Mouse (Mus musculus): Measurements from ENCODE around the gene Zfp12. TPM values are rescaled to one million over a fixed set of nuclear protein-coding genes. Genes with fewer than 3 reads are reported as not detected.
"Not testable (repeated sequence)": the region's sequence is repeated elsewhere in the genome, so short reads cannot be mapped to it uniquely, and the experiment has no call there.

The Zfp12 gene
- total and polyA plus RNA-seq, 3 experiments = 15.2 to 56.3 (median 17.3) TPM

DNA sequence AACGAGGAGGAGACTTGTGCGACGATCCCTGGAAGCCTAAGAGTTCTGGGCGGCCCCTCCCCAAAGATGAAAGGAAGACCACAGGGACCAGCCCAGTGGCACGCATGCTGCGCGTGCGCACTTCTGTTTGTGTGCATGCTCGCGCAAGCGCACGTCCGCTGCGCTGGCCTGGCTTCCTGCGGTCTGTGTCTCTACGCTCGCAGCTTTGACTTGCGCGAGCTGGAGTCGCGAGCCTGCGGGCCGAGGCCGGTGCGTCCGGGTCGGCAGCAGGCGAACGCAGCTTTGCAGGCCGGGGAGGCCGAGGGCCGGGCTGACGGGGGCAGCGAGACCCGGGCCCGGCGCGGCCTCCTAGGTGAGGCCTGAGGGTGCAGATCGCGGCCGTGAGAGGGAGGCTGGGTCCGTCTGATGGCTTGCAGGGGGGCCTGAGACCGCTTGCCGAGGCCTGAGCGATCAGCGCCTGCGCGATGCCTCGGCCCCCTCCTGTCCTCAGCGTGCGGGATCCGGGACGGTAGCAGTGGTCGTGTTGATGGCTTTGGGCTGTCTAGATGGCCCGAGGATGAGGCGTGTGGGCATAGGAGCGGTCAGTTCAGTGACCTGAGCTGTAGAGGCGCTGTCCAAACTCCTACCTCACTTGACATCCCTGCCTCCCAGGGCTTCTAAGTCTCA is at the start of gene Zfp12 (continued):
- TF ChIP-seq MEF2A (IDR thresholded peaks at IDR 0.05; ENCODE audit: extremely low read depth, insufficient replicate concordance, low read depth, low read length, poor library complexity, severe bottlenecking) (no peak), RCOR1 (IDR thresholded peaks at IDR 0.05; ENCODE audit: low read depth, low read length) (no peak), EP300 (IDR thresholded peaks at IDR 0.05; ENCODE audit: low read depth in 1 of 2, low read length in 2 of 2) (no peak), CTCF (IDR thresholded peaks at IDR 0.05 in 2 of 3, conservative IDR thresholded peaks at IDR 0.05 in 1 of 3; ENCODE audit: control insufficient read depth in 1 of 3, insufficient read depth in 1 of 3, low read depth in 2 of 3, low read length in 3 of 3, poor library complexity in 1 of 3, severe bottlenecking in 1 of 3) (no peak)

DNA sequence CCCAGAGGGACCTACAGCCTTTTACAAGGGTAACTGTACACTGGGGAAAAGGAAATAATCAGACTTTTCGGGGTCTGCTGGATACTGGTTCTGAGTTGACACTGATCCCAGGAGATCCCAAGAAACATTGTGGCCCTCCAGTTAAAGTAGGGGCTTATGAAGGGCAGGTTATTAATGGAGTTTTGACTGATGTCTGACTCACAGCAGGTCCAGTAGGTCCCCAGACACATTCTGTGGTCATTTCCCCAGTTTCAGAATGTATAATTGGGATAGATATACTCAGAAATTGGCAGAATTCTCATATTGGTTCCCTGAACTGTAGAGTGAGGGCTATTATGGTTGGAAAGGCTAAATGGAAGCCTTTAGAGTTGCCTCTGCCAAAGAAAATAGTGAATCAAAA is 46.9 kb upstream of the Zfp12 start:
- not testable (repeated sequence) for H3K9ac ChIP-seq (ENCODE audit: control insufficient read depth, low read depth, low read length, poor library complexity, severe bottlenecking); H3K4me3 ChIP-seq (ENCODE audit: control insufficient read depth in 1 of 2, insufficient read depth in 1 of 2, low read depth in 2 of 2, low read length in 2 of 2); H3K36me3 ChIP-seq (ENCODE audit: control insufficient read depth in 1 of 2, insufficient read depth in 2 of 2, low read length in 2 of 2); H3K79me2 ChIP-seq (ENCODE audit: control insufficient read depth, insufficient read depth, low read length, poor library complexity); H3K27ac ChIP-seq (ENCODE audit: control insufficient read depth, low read depth, low read length); DNase-seq (ENCODE audit: low read depth, low spot score); H3K9me3 ChIP-seq (replicated peaks; ENCODE audit: insufficient read depth, low read length); H3K4me1 ChIP-seq (ENCODE audit: control insufficient read depth in 1 of 2, insufficient read depth in 2 of 2, low read length in 2 of 2); H3K27me3 ChIP-seq (ENCODE audit: control insufficient read depth in 1 of 2, insufficient read depth in 2 of 2, low read length in 2 of 2)

DNA sequence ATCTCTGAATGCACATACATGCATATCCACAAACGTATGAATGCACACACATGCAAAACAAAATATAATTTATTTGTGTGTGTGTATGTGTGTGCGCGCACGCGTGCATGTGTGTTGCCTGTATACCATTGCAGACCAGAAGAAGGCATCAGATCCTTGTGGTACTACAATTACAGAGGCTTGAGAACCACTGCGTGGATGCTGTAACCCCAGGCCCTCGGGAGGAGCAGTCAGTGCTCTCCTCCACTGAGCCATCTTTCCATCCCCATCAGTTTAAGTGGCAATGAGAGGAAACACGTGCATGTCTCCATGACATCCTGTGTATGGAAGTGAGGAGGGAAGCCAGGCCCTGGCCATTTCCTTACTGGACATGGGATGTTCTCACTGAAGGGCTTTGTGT is 42.2 kb upstream of the Zfp12 start:
- Histone ChIP-seq H3K9me3 (replicated peaks; ENCODE audit: insufficient read depth, low read length) (no peaks in the 10 kb centered on the region), H3K79me2 (ENCODE audit: control insufficient read depth, insufficient read depth, low read length, poor library complexity) (no peaks in the 10 kb centered on the region), H3K27me3 (ENCODE audit: control insufficient read depth in 1 of 2, insufficient read depth in 2 of 2, low read length in 2 of 2) (peaks cover 0 to 5% of the 10 kb centered on the region in 2 experiments; a peak in 1 of 4 replicates), H3K27ac (ENCODE audit: control insufficient read depth, low read depth, low read length) (no peak overlapping the region), H3K4me3 (ENCODE audit: control insufficient read depth in 1 of 2, insufficient read depth in 1 of 2, low read depth in 2 of 2, low read length in 2 of 2) (no peak overlapping the region), H3K9ac (ENCODE audit: control insufficient read depth, low read depth, low read length, poor library complexity, severe bottlenecking) (no peak overlapping the region), H3K36me3 (ENCODE audit: control insufficient read depth in 1 of 2, insufficient read depth in 2 of 2, low read length in 2 of 2) (no peaks in the 10 kb centered on the region), H3K4me1 (ENCODE audit: control insufficient read depth in 1 of 2, insufficient read depth in 2 of 2, low read length in 2 of 2) (no peaks in the 10 kb centered on the region)
- no peak for TF ChIP-seq SMC3 (IDR thresholded peaks at IDR 0.05; ENCODE audit: low read depth, low read length)
- no peak for DNase-seq (ENCODE audit: low read depth, low spot score)

DNA sequence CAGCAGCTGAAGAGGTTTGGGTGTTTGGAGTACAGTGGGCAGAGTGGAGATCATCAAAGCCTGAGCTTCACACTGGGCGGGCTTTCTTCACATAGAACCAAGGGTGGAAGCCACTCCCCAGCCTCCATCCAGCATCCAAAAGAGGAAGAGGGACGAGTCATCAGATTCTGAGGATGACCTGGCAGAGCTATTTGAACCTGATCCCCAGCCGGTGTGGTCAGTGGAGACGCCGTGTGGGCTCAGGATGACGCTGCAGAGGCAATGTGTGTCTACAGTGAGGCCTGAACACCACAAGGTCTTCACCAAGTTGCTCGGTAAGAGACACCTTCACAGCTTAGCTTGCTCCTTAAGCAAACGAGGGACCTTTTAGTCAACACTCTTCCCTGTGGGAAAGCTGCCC is 40.2 kb upstream of the Zfp12 start:
- not testable (repeated sequence) for H3K9me3 ChIP-seq (replicated peaks; ENCODE audit: insufficient read depth, low read length); H3K9ac ChIP-seq (ENCODE audit: control insufficient read depth, low read depth, low read length, poor library complexity, severe bottlenecking); H3K4me1 ChIP-seq (ENCODE audit: control insufficient read depth in 1 of 2, insufficient read depth in 2 of 2, low read length in 2 of 2); DNase-seq (ENCODE audit: low read depth, low spot score); H3K79me2 ChIP-seq (ENCODE audit: control insufficient read depth, insufficient read depth, low read length, poor library complexity); H3K27ac ChIP-seq (ENCODE audit: control insufficient read depth, low read depth, low read length); H3K27me3 ChIP-seq (ENCODE audit: control insufficient read depth in 1 of 2, insufficient read depth in 2 of 2, low read length in 2 of 2); H3K4me3 ChIP-seq (ENCODE audit: control insufficient read depth in 1 of 2, insufficient read depth in 1 of 2, low read depth in 2 of 2, low read length in 2 of 2); H3K36me3 ChIP-seq (ENCODE audit: control insufficient read depth in 1 of 2, insufficient read depth in 2 of 2, low read length in 2 of 2)

DNA sequence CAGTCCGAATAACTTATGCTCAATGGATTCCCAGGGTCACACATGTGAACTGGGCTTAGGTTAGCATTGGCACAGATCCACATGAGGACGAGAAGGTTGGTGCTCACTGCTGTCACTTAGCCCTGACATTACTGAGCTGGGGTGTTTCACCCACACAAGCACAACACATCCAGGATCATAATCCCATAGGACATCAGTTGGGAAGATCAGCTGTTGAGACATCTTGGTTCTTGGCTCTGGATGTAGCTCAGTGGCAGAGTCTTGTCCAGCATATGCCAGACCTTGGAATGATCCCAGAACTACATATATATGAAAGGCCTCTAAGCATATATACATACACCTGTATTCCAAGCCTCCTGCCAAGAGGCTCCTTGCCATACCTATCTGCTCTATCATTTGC is 39.8 kb upstream of the Zfp12 start:
- DNase-seq (ENCODE audit: low read depth, low spot score) = no peak
- H3K27ac ChIP-seq (ENCODE audit: control insufficient read depth, low read depth, low read length) = no peak overlapping the region
- H3K4me1 ChIP-seq (ENCODE audit: control insufficient read depth in 1 of 2, insufficient read depth in 2 of 2, low read length in 2 of 2) = no peaks in the 10 kb centered on the region
- H3K4me3 ChIP-seq (ENCODE audit: control insufficient read depth in 1 of 2, insufficient read depth in 1 of 2, low read depth in 2 of 2, low read length in 2 of 2) = no peak overlapping the region
- no peaks in the 10 kb centered on the region for H3K9me3 ChIP-seq (replicated peaks; ENCODE audit: insufficient read depth, low read length)
- H3K36me3 ChIP-seq (ENCODE audit: control insufficient read depth in 1 of 2, insufficient read depth in 2 of 2, low read length in 2 of 2) = no peaks in the 10 kb centered on the region
- H3K9ac ChIP-seq (ENCODE audit: control insufficient read depth, low read depth, low read length, poor library complexity, severe bottlenecking) = no peak overlapping the region
- no peaks in the 10 kb centered on the region for H3K79me2 ChIP-seq (ENCODE audit: control insufficient read depth, insufficient read depth, low read length, poor library complexity)
- TF ChIP-seq EP300 (IDR thresholded peaks at IDR 0.05; ENCODE audit: low read depth in 1 of 2, low read length in 2 of 2) (no peak), GATA1 (IDR thresholded peaks at IDR 0.05; ENCODE audit: low read depth, low read length) (no peak), CHD1 (IDR thresholded peaks at IDR 0.05; ENCODE audit: low read depth, low read length) (no peak), ETS1 (IDR thresholded peaks at IDR 0.05; ENCODE audit: low read depth, low read length) (no peak), USF1 (IDR thresholded peaks at IDR 0.05; ENCODE audit: low read depth, low read length) (no peak), MYB (IDR thresholded peaks at IDR 0.05; ENCODE audit: low read depth, low read length) (no peak), POLR2AphosphoS5 (IDR thresholded peaks at IDR 0.05; ENCODE audit: borderline replicate concordance, low read depth, low read length) (no peak), MAX (IDR thresholded peaks at IDR 0.05; ENCODE audit: low read length) (no peak), HCFC1 (IDR thresholded peaks at IDR 0.05; ENCODE audit: low read depth, low read length) (no peak)
- peaks cover 0 to 5% of the 10 kb centered on the region in 2 experiments; a peak in 1 of 4 replicates for H3K27me3 ChIP-seq (ENCODE audit: control insufficient read depth in 1 of 2, insufficient read depth in 2 of 2, low read length in 2 of 2)
